Mouse (Mus musculus) neutrophil, adult 5-6 weeks (primary cell): ENCODE measurements at regions not wholly inside any gene's neighbourhood (a gene's known extent, or its start where the extent isn't known, plus 50 kb on each side); places are given as distances from the start of the nearest gene placed in this dataset.
A peak's percentile ranks its signal among the peaks of the same experiment; 100 is the strongest.

Experiments
- ATAC-seq: fragments of 151-379, 151-347 bp; 2 replicates; pipeline ENCODE4 v1.8.0; 2017; ENCODE audit warnings: mild to moderate bottlenecking, moderate TSS enrichment; ENCODE audit not compliant: insufficient number of reproducible peaks, poor library complexity, low FRiP score, severe bottlenecking; ENCODE audit errors: extremely low read depth

- no peak for ATAC-seq
Observed at GRCm38 (mm10) chr13:84756796-84757335, 432.3 kb upstream of the Ccnh start.

GRCm38 (mm10) chr13:84757896-84758567 is 431.2 kb upstream of the Ccnh start:
- ATAC-seq, result no peak

- 0 out of 2 replicates have a peak, but pooled peaks have one; percentile 30 for ATAC-seq
Observed at GRCm38 (mm10) chr13:84758568-84758900, 430.7 kb upstream of the Ccnh start.

GRCm38 (mm10) chr13:84759061-84759460 is 430.1 kb upstream of the Ccnh start:
- ATAC-seq, result no peak

GRCm38 (mm10) chr13:84760471-84760870 is 428.7 kb upstream of the Ccnh start:
- ATAC-seq, result no peak

- ATAC-seq, result no peak
Observed at GRCm38 (mm10) chr13:84760978-84761377, 428.2 kb upstream of the Ccnh start.

GRCm38 (mm10) chr13:84761821-84762220 is 427.4 kb upstream of the Ccnh start:
- ATAC-seq, result no peak

- ATAC-seq, result no peak
Observed at GRCm38 (mm10) chr13:84763916-84764315, 425.3 kb upstream of the Ccnh start.

- no peak for ATAC-seq
Observed at GRCm38 (mm10) chr13:84771956-84772355, 417.3 kb upstream of the Ccnh start.

GRCm38 (mm10) chr13:84783017-84783937 is 405.9 kb upstream of the Ccnh start:
- ATAC-seq, result no peak

- no peak for ATAC-seq
Observed at GRCm38 (mm10) chr13:84804241-84804980, 384.8 kb upstream of the Ccnh start.

- no peak for ATAC-seq
Observed at GRCm38 (mm10) chr13:84805190-84805589, 384.0 kb upstream of the Ccnh start.

- ATAC-seq, result no peak
Observed at GRCm38 (mm10) chr13:84809605-84810004, 379.6 kb upstream of the Ccnh start.
